Mouse (Mus musculus): ENCODE measurements around the gene Ndufs2. TPM values are rescaled to one million over a fixed set of nuclear protein-coding genes. Genes with fewer than 3 reads are reported as not detected.

Ndufs2 gene
- polyA plus RNA-seq, 1 experiment from 2014 or later: 424 TPM

- Histone ChIP-seq H3K4me1 (peaks cover 77% of the 10 kb centered on the region), H3K27me3 (replicated peaks) (peaks cover 44% of the 10 kb centered on the region), H3K4me3 (no peak overlapping the region), H3K9me3 (no peaks in the 10 kb centered on the region), H3K27ac (replicated peaks) (no peak overlapping the region), H3K36me3 (no peaks in the 10 kb centered on the region), H3K9ac (no peak overlapping the region), H3K4me2 (no peak overlapping the region)
- ATAC-seq (ENCODE audit: extremely low read depth, insufficient number of reproducible peaks, low FRiP score, low TSS enrichment): no peak
- WGBS: 40% methylated on average over 10 of the region's 10 CpGs
Observed at GRCm38 (mm10) chr1:171192283-171192682, 58.9 kb downstream of the Ndufs2 start.

GRCm38 (mm10) chr1:171190832-171191231 is 60.4 kb downstream of the Ndufs2 start:
- Histone ChIP-seq H3K4me3 (no peak overlapping the region), H3K4me2 (no peak overlapping the region), H3K9me3 (no peaks in the 10 kb centered on the region), H3K9ac (no peak overlapping the region), H3K36me3 (no peaks in the 10 kb centered on the region), H3K27ac (replicated peaks) (peak overlapping the region; percentile 95), H3K27me3 (replicated peaks) (peaks cover 35% of the 10 kb centered on the region), H3K4me1 (peaks cover 86% of the 10 kb centered on the region)
- 92% methylated on average over 9 of the region's 9 CpGs for WGBS
- no peak for ATAC-seq (ENCODE audit: extremely low read depth, insufficient number of reproducible peaks, low FRiP score, low TSS enrichment)

- H3K4me3 ChIP-seq: peak overlapping the region; percentile 2; the same call in 1 of the 2 replicates
- no peaks in the 10 kb centered on the region for H3K9me3 ChIP-seq
- ATAC-seq (ENCODE audit: extremely low read depth, insufficient number of reproducible peaks, low FRiP score, low TSS enrichment): peak; percentile 61; the same call in 1 of the 2 replicates
- H3K27ac ChIP-seq (replicated peaks): peak overlapping the region; percentile 95
- 40% methylated on average over 14 of the region's 14 CpGs for WGBS
- peak overlapping the region; percentile 58 for H3K9ac ChIP-seq
- H3K4me1 ChIP-seq: peaks cover 82% of the 10 kb centered on the region
- no peaks in the 10 kb centered on the region for H3K36me3 ChIP-seq
- H3K4me2 ChIP-seq: peak overlapping the region; percentile 55
- peaks cover 22% of the 10 kb centered on the region for H3K27me3 ChIP-seq (replicated peaks)
Observed at GRCm38 (mm10) chr1:171189476-171190114, 61.6 kb downstream of the Ndufs2 start.

- Histone ChIP-seq H3K9me3 (no peaks in the 10 kb centered on the region), H3K27me3 (replicated peaks) (peaks cover 17% of the 10 kb centered on the region), H3K4me3 (peak overlapping the region; percentile 2; the same call in 1 of the 2 replicates), H3K4me1 (peaks cover 82% of the 10 kb centered on the region), H3K36me3 (no peaks in the 10 kb centered on the region), H3K27ac (replicated peaks) (peak overlapping the region; percentile 95), H3K9ac (peak overlapping the region; percentile 58), H3K4me2 (peak overlapping the region; percentile 55)
- WGBS: 11% methylated on average over 8 of the region's 8 CpGs
- ATAC-seq (ENCODE audit: extremely low read depth, insufficient number of reproducible peaks, low FRiP score, low TSS enrichment): no peak
Observed at GRCm38 (mm10) chr1:171189046-171189445, 62.1 kb downstream of the Ndufs2 start.

GRCm38 (mm10) chr1:171187851-171188700 is 63.1 kb downstream of the Ndufs2 start:
- peak overlapping the region; percentile 95 for H3K27ac ChIP-seq (replicated peaks)
- ATAC-seq (ENCODE audit: extremely low read depth, insufficient number of reproducible peaks, low FRiP score, low TSS enrichment): no peak
- H3K27me3 ChIP-seq (replicated peaks): peaks cover 8% of the 10 kb centered on the region
- H3K9ac ChIP-seq: peak overlapping the region; percentile 58
- H3K4me2 ChIP-seq: no peak overlapping the region
- no peaks in the 10 kb centered on the region for H3K9me3 ChIP-seq
- 69% methylated on average over 13 of the region's 13 CpGs for WGBS
- H3K4me3 ChIP-seq: no peak overlapping the region
- H3K4me1 ChIP-seq: peaks cover 80% of the 10 kb centered on the region
- no peaks in the 10 kb centered on the region for H3K36me3 ChIP-seq

GRCm38 (mm10) chr1:171185655-171186054 is 65.5 kb downstream of the Ndufs2 start:
- Histone ChIP-seq H3K27me3 (replicated peaks) (no peaks in the 10 kb centered on the region), H3K4me1 (peaks cover 67% of the 10 kb centered on the region), H3K9ac (0 out of 2 replicates have a peak overlapping the region, but pooled peaks have one; percentile 3), H3K36me3 (no peaks in the 10 kb centered on the region), H3K27ac (replicated peaks) (peak overlapping the region; percentile 62), H3K4me3 (no peak overlapping the region), H3K9me3 (no peaks in the 10 kb centered on the region), H3K4me2 (no peak overlapping the region)
- WGBS: 64% methylated on average over 8 of the region's 8 CpGs
- ATAC-seq (ENCODE audit: extremely low read depth, insufficient number of reproducible peaks, low FRiP score, low TSS enrichment): no peak

Other genes starting within 250 kb of the Ndufs2 start
- 0.37 and 0.85 TPM in 2 replicates for gene Fcgr4, start 232.5 kb downstream of the Ndufs2 start, polyA plus RNA-seq (2015; fragmentation: Nextera tagmentation; extraction: Ambion mirVana)
- gene Fcgr3, start 186.5 kb downstream of the Ndufs2 start, polyA plus RNA-seq (2015; fragmentation: Nextera tagmentation; extraction: Ambion mirVana): 6.9 and 9.1 TPM in 2 replicates
- gene Cfap126, start 137.5 kb downstream of the Ndufs2 start, polyA plus RNA-seq (2015; fragmentation: Nextera tagmentation; extraction: Ambion mirVana): 2.8 TPM in 2 replicates
- gene Sdhc, start 100.8 kb downstream of the Ndufs2 start, polyA plus RNA-seq (2015; fragmentation: Nextera tagmentation; extraction: Ambion mirVana): 457 and 493 TPM in 2 replicates
- 0.33 and 0.36 TPM in 2 replicates for gene Mpz, start 100.7 kb downstream of the Ndufs2 start, polyA plus RNA-seq (2015; fragmentation: Nextera tagmentation; extraction: Ambion mirVana)
- 38.3 and 39.3 TPM in 2 replicates for gene Pcp4l1, start 55.1 kb downstream of the Ndufs2 start, polyA plus RNA-seq (2015; fragmentation: Nextera tagmentation; extraction: Ambion mirVana)
- gene Nr1i3, start 37.4 kb downstream of the Ndufs2 start, polyA plus RNA-seq (2015; fragmentation: Nextera tagmentation; extraction: Ambion mirVana): 0.25 and 0.36 TPM in 2 replicates
- gene Tomm40l, start 28.9 kb downstream of the Ndufs2 start, polyA plus RNA-seq (2015; fragmentation: Nextera tagmentation; extraction: Ambion mirVana): 44.8 and 52.5 TPM in 2 replicates
- gene Apoa2, start 26.3 kb downstream of the Ndufs2 start, polyA plus RNA-seq (2015; fragmentation: Nextera tagmentation; extraction: Ambion mirVana): 21.9 and 119 TPM in 2 replicates
- gene Fcer1g, start 17.0 kb downstream of the Ndufs2 start, polyA plus RNA-seq (2015; fragmentation: Nextera tagmentation; extraction: Ambion mirVana): 29.5 and 33.1 TPM in 2 replicates
- gene Adamts4, start 967 bp downstream of the Ndufs2 start, polyA plus RNA-seq (2015; fragmentation: Nextera tagmentation; extraction: Ambion mirVana): 3.5 and 3.6 TPM in 2 replicates
- gene B4galt3, start 18.9 kb upstream of the Ndufs2 start, polyA plus RNA-seq (2015; fragmentation: Nextera tagmentation; extraction: Ambion mirVana): 54.6 and 55.1 TPM in 2 replicates
- gene Ppox, start 29.8 kb upstream of the Ndufs2 start, polyA plus RNA-seq (2015; fragmentation: Nextera tagmentation; extraction: Ambion mirVana): 36.1 and 42.1 TPM in 2 replicates
- 48.4 and 52.2 TPM in 2 replicates for gene Usp21, start 36.6 kb upstream of the Ndufs2 start, polyA plus RNA-seq (2015; fragmentation: Nextera tagmentation; extraction: Ambion mirVana)
- 77.2 and 89.6 TPM in 2 replicates for gene Ufc1, start 43.6 kb upstream of the Ndufs2 start, polyA plus RNA-seq (2015; fragmentation: Nextera tagmentation; extraction: Ambion mirVana)
- 34.6 and 37.6 TPM in 2 replicates for gene Dedd, start 77.8 kb upstream of the Ndufs2 start, polyA plus RNA-seq (2015; fragmentation: Nextera tagmentation; extraction: Ambion mirVana)
- gene Nit1, start 94.3 kb upstream of the Ndufs2 start, polyA plus RNA-seq (2015; fragmentation: Nextera tagmentation; extraction: Ambion mirVana): 34.8 and 36.9 TPM in 2 replicates
- 85.4 and 97.8 TPM in 2 replicates for gene Pfdn2, start 94.3 kb upstream of the Ndufs2 start, polyA plus RNA-seq (2015; fragmentation: Nextera tagmentation; extraction: Ambion mirVana)
- gene Klhdc9, start 109.4 kb upstream of the Ndufs2 start, polyA plus RNA-seq (2015; fragmentation: Nextera tagmentation; extraction: Ambion mirVana): 0.65 and 0.76 TPM in 2 replicates
- 0.23 and 0.27 TPM in 2 replicates for gene Nectin4, start 118.7 kb upstream of the Ndufs2 start, polyA plus RNA-seq (2015; fragmentation: Nextera tagmentation; extraction: Ambion mirVana)
- 0.78 and 0.92 TPM in 2 replicates for gene Arhgap30, start 137.6 kb upstream of the Ndufs2 start, polyA plus RNA-seq (2015; fragmentation: Nextera tagmentation; extraction: Ambion mirVana)
- gene Usf1, start 159.9 kb upstream of the Ndufs2 start, polyA plus RNA-seq (2015; fragmentation: Nextera tagmentation; extraction: Ambion mirVana): 52.1 and 53.3 TPM in 2 replicates
- 3.1 and 3.6 TPM in 2 replicates for gene Tstd1, start 167.5 kb upstream of the Ndufs2 start, polyA plus RNA-seq (2015; fragmentation: Nextera tagmentation; extraction: Ambion mirVana)
- gene F11r, start 186.1 kb upstream of the Ndufs2 start, polyA plus RNA-seq (2015; fragmentation: Nextera tagmentation; extraction: Ambion mirVana): 61.8 and 66.1 TPM in 2 replicates